ENCODE assay signal across 25 mouse cellular contexts in genomic region chr14:118833241-118833640, GRCm38 (mm10). TPM values are rescaled to one million over a fixed set of nuclear protein-coding genes. Genes with fewer than 3 reads are reported as not detected.
DNase-seq lines count a peak whose midpoint lies in the region; ATAC-seq lines count a peak whose summit lies in the region.
"Had no signal": no experiment of that assay in that cellular context is flagged by ENCODE, and none has a peak within 500 bp of the region (broad histone marks: within the 10 kb centered on the region; RNA-seq: fewer than 3 reads in every experiment).

No protein-coding gene starts in this region.

- peaks cover 14% of the 10 kb centered on the region for H3K4me1 ChIP-seq in kidney, embryonic 15.5 days
- H3K4me1 ChIP-seq in kidney, embryonic 16.5 days (ENCODE audit: insufficient read depth, low read length), result peaks cover 11% of the 10 kb centered on the region
- H3K4me1 ChIP-seq in heart, embryonic 11.5 days (ENCODE audit: control insufficient read depth, insufficient read depth, low read length), result no peaks in the 10 kb centered on the region; the same call in 1 of the 2 replicates
- H3K4me1 ChIP-seq: forebrain, embryonic 15.5 days had no signal

- no peaks in the 10 kb centered on the region for H3K9me3 ChIP-seq in kidney, embryonic 15.5 days (replicated peaks)
- H3K9me3 ChIP-seq in kidney, embryonic 16.5 days (ENCODE audit: low read length), result no peaks in the 10 kb centered on the region
- H3K9me3 ChIP-seq in heart, embryonic 11.5 days (replicated peaks; ENCODE audit: control insufficient read depth, low read length), result no peaks in the 10 kb centered on the region
- H3K9me3 ChIP-seq: embryonic facial prominence, embryonic 10.5 days; embryonic facial prominence, embryonic 12.5 days; forebrain, embryonic 13.5 days; forebrain, embryonic 15.5 days; G1E had no signal

- H3K27me3 ChIP-seq in kidney, embryonic 15.5 days, result no peaks in the 10 kb centered on the region
- H3K27me3 ChIP-seq in kidney, embryonic 16.5 days (ENCODE audit: insufficient read depth, low read length), result no peaks in the 10 kb centered on the region
- H3K27me3 ChIP-seq in heart, embryonic 11.5 days (ENCODE audit: control insufficient read depth, insufficient read depth, low read length), result no peaks in the 10 kb centered on the region
- H3K27me3 ChIP-seq: CH12.LX; embryonic facial prominence, embryonic 12.5 days; forebrain, embryonic 15.5 days had no signal

- no peak overlapping the region for H3K4me3 ChIP-seq in kidney, embryonic 15.5 days (replicated peaks)
- no peak overlapping the region for H3K4me3 ChIP-seq in kidney, embryonic 16.5 days (ENCODE audit: low read length)
- H3K4me3 ChIP-seq in heart, embryonic 11.5 days (ENCODE audit: low read depth, low read length), result no peak overlapping the region
- H3K4me3 ChIP-seq: embryonic facial prominence, embryonic 10.5 days; embryonic facial prominence, embryonic 12.5 days; forebrain, embryonic 13.5 days; forebrain, embryonic 15.5 days had no signal

- WGBS in kidney, embryonic 15.5 days, result 73% methylated on average over 6 of the region's 6 CpGs
- 71% methylated on average over 6 of the region's 6 CpGs for WGBS in kidney, embryonic 16.5 days
- 80% methylated on average over 6 of the region's 6 CpGs for WGBS in heart, embryonic 11.5 days (ENCODE audit: insufficient replicate concordance)

- DNase-seq in kidney, adult 11 months, result peak; percentile 33
- no peak for DNase-seq in kidney, postnatal 10 days
- peak; percentile 42 for DNase-seq in kidney, postnatal 14 days
- DNase-seq in kidney, postnatal 36 days, result no peak
- peak; percentile 29 for DNase-seq in Muller cell, postnatal 12 days (ENCODE audit: inconsistent ontology term)
- DNase-seq: adrenal gland, adult 8-10 months; adrenal gland, postnatal 14 days; adrenal gland, postnatal 36 days; B cell, adult 2 months; cerebellum, adult 11-12 months; cerebellum, adult 2 months; cerebellum, adult 9-10 months; cerebellum, postnatal 10 days; cerebellum, postnatal 25 days had no signal

- no peak overlapping the region for H3K4me2 ChIP-seq in kidney, embryonic 15.5 days
- no peak overlapping the region for H3K4me2 ChIP-seq in kidney, embryonic 16.5 days (replicated peaks; ENCODE audit: low read depth, low read length)
- no peak overlapping the region for H3K4me2 ChIP-seq in heart, embryonic 11.5 days
- H3K4me2 ChIP-seq: embryonic facial prominence, embryonic 12.5 days; forebrain, embryonic 13.5 days; forebrain, embryonic 15.5 days had no signal

- H3K36me3 ChIP-seq in kidney, embryonic 15.5 days, result no peaks in the 10 kb centered on the region
- no peaks in the 10 kb centered on the region for H3K36me3 ChIP-seq in kidney, embryonic 16.5 days (ENCODE audit: insufficient read depth, low read length)
- H3K36me3 ChIP-seq in heart, embryonic 11.5 days (ENCODE audit: control insufficient read depth, insufficient read depth, low read length), result no peaks in the 10 kb centered on the region
- H3K36me3 ChIP-seq: embryonic facial prominence, embryonic 10.5 days; embryonic facial prominence, embryonic 12.5 days; forebrain, embryonic 15.5 days; G1E had no signal

- peak overlapping the region; percentile 1; the same call in 1 of the 2 replicates for H3K27ac ChIP-seq in kidney, embryonic 15.5 days
- H3K27ac ChIP-seq in kidney, embryonic 16.5 days (ENCODE audit: low read length), result no peak overlapping the region
- H3K27ac ChIP-seq in heart, embryonic 11.5 days (ENCODE audit: low read depth, low read length), result no peak overlapping the region
- H3K27ac ChIP-seq: embryonic facial prominence, embryonic 10.5 days; embryonic facial prominence, embryonic 12.5 days; forebrain, embryonic 13.5 days; forebrain, embryonic 15.5 days had no signal

- H3K9ac ChIP-seq in kidney, embryonic 15.5 days, result no peak overlapping the region
- no peak overlapping the region for H3K9ac ChIP-seq in kidney, embryonic 16.5 days (replicated peaks; ENCODE audit: low read length)
- H3K9ac ChIP-seq in heart, embryonic 11.5 days (ENCODE audit: low read depth, low read length), result no peak overlapping the region
- H3K9ac ChIP-seq: embryonic facial prominence, embryonic 12.5 days; forebrain, embryonic 13.5 days; forebrain, embryonic 15.5 days had no signal

- ATAC-seq in kidney, embryonic 15.5 days (replicated peaks; ENCODE audit: low FRiP score), result no peak
- ATAC-seq in kidney, embryonic 16.5 days (ENCODE audit: low FRiP score, low TSS enrichment), result no peak
- no peak for ATAC-seq in heart, embryonic 11.5 days (replicated peaks; ENCODE audit: insufficient number of reproducible peaks, low FRiP score, low TSS enrichment)
- ATAC-seq: activated CD4-positive, CD25-positive, alpha-beta regulatory T cell, adult 4 months; CD4-positive, CD25-positive, alpha-beta regulatory T cell, adult 4 months; forebrain, embryonic 13.5 days; forebrain, embryonic 15.5 days had no signal

RNA-seq across cellular contexts. Expression of gene Cldn10, which starts 45.5 kb away (rescaled TPM):
- 22.8 and 25.3 TPM in 2 replicates for polyA plus RNA-seq in kidney, embryonic 15.5 days (2015; fragmentation: Nextera tagmentation; extraction: Ambion mirVana)
- polyA plus RNA-seq in kidney, embryonic 16.5 days (2015; fragmentation: Nextera tagmentation; extraction: Ambion mirVana), result 41.3 and 49.3 TPM in 2 replicates
- 0.34 and 0.56 TPM in 2 replicates for polyA plus RNA-seq in heart, embryonic 11.5 days (2014; fragmentation: Nextera tagmentation; extraction: Ambion mirVana)
- polyA plus RNA-seq: G1E had no signal

Comparison
In these comparisons a context has a peak if more than half of its experiments do, and no peak if none do; other contexts are left out.
1. DNase-seq: peak in kidney, adult 11 months (single experiment), kidney, postnatal 14 days (single experiment) and Muller cell, postnatal 12 days (single experiment); none in kidney, postnatal 10 days (single experiment) and kidney, postnatal 36 days (0 of 2).
2. RNA of gene Cldn10, which starts 45.5 kb away (polyA plus RNA-seq): 41.3 to 49.3 TPM in kidney, embryonic 16.5 days and 22.8 to 25.3 TPM in kidney, embryonic 15.5 days; 0.34 to 0.56 TPM in heart, embryonic 11.5 days; every median in the first group is over 10 times any median in the second.